Mouse (Mus musculus) gastrocnemius, adult 2 months (tissue): ENCODE results near the gene Rasgrp3. TPM values are rescaled to one million over a fixed set of nuclear protein-coding genes. Genes with fewer than 3 reads are reported as not detected.
"Not testable (repeated sequence)": the region's sequence is repeated elsewhere in the genome, so short reads cannot be mapped to it uniquely, and the experiment has no call there.

Source experiments
- DNase-seq: peaks from one replicate; pipeline ENCODE4 v3.0.0; 2022
- H3K27ac ChIP-seq: fragments of 200-600 bp; 2 replicates; pipeline ENCODE4 v1.8.1; 2022; ENCODE audit warnings: mild to moderate bottlenecking
- H3K4me3 ChIP-seq: fragments of 200-600 bp; 2 replicates; pipeline ENCODE4 v1.8.1; 2022; ENCODE audit warnings: mild to moderate bottlenecking, moderate library complexity
- CTCF ChIP-seq: fragments of 200-600 bp; IDR thresholded peaks from 2 replicates; pipeline ENCODE4 v1.8.1; 2022; ENCODE audit warnings: antibody characterized with exemption, mild to moderate bottlenecking, moderate library complexity
- intact Hi-C: fragments of 180-260 bp; cut with DNase I; formaldehyde crosslinking; loops from one replicate; pipeline ENCODE4 v1.15.1; 2025
- total RNA-seq, 2 experiments: library from RNA; stranded (reverse); gene quantifications; 2 replicates each; pipeline ENCODE4 v1.2.3; 2021

Gene Rasgrp3
- total RNA-seq, 2 experiments from 2014 or later: 31.2 to 52.3 TPM

DNA sequence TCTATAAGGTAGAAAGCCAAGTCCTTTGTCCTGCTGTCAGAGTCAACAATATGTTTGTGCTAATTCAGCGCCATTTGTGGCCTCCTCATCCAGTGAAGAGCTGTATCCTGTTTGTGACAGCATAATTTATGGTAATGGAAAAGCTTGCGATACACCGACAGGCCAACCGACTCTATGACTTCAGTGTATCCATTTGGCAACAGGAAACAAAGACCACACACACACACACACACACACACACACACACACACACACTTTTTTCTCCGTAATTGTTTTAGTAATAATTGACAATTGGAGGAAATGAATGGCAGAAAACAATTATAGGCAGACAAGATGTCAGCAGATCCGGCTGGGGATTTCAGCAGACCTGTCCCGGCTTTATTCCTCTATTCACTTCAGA, 4.9 kb downstream of the Rasgrp3 start:
- Histone ChIP-seq H3K27ac (peak overlapping the region; percentile 92), H3K4me3 (peak overlapping the region; percentile 35)
- intact Hi-C loops: no loop called here
- no peak for TF ChIP-seq CTCF
- DNase-seq: no peak

DNA sequence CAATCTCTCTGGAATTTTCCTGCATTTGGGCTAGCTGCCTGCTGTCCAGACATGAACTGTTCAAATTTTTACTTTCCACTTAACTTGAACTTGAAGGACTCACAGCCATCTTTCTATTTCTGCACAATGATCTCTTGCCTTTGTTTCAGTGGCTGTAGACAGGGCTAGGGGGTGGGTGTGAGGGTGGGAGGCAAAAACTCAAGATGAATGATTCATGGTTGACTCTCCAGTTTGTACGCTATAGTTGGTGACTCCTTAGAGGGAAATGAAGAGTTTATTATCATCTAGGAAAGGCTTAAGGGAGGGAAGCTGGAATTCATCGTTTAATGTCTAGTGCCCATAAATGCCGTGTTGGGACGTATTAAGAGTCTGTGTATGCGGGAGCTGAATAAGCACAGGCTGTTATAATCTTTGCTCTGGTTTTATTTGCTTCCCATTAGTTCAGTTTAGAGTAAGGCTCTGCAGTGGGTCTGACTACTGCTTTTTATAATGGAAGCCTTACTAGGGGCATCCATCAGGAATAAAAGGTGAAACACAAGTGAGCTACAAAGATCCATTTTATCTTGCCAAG, 5.6 kb downstream of the Rasgrp3 start:
- peak overlapping the region; percentile 92 for H3K27ac ChIP-seq
- no peak for TF ChIP-seq CTCF
- no peak for DNase-seq
- intact Hi-C loops: no loop called here
- H3K4me3 ChIP-seq: peak overlapping the region; percentile 35

- H3K4me3 ChIP-seq: no peak overlapping the region
- no peak for TF ChIP-seq CTCF
- no peak for DNase-seq
- H3K27ac ChIP-seq: peak overlapping the region; percentile 92
- intact Hi-C loops: no loop called here
These were observed 6.7 kb downstream of the Rasgrp3 start for GRCm38 (mm10) chr17:75442352-75442751.

DNA sequence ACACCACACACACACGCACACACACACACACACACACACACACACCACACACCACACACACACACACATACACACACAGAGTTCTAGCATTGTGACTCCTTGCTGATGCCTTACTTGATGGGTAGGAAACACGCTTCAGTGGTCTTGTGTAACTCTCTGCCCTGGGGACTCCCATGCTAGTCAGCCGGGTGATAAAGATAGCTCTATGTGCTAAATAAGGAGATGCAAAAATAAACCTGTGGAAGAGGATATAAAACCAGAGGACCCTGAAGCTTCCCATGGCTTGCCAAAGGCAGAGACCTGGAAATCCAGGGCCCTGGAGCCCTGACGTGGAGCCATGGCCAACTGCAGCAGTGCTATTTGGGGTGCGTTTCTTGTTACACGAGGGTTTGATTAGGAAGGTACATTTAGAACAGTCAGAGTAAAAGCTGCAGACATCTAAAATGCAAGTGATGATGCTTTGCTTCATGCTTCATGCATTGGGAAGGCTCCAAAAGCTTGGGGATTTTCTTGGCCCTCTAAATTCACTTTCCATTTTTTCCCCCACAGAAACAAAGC, 7.4 kb downstream of the Rasgrp3 start:
- Histone ChIP-seq H3K27ac (peak overlapping the region; percentile 76), H3K4me3 (peak overlapping the region; percentile 23)
- intact Hi-C loops: no loop called here
- no peak for TF ChIP-seq CTCF
- DNase-seq: peak; percentile 84

GRCm38 (mm10) chr17:75448257-75448656, 12.6 kb downstream of the Rasgrp3 start:
- intact Hi-C loops: no loop called here
- peak; percentile 21; the same call in 1 of the 2 replicates for TF ChIP-seq CTCF
- no peak for DNase-seq
- H3K27ac ChIP-seq: peak overlapping the region; percentile 51
- H3K4me3 ChIP-seq: no peak overlapping the region

DNA sequence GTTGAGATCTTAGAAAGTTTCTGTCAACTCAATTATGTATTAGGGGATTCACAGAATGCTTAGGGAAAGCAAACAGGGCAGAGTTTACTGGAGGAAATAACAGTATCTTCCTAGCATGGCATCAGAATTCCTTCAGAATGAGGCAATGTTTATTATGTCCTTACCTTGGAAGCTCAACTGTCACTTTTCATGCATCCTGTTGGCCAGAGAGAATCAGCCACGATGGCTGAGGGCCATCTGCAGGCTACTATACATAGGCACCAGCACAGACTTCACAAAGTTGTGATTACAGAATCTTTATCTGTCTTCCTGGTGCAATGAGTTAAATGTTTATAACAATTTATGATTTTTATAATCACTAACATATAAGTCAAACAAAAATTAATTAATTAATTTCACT, 13.3 kb downstream of the Rasgrp3 start:
- intact Hi-C loops: no loop called here
- H3K27ac ChIP-seq: peak overlapping the region; percentile 51
- TF ChIP-seq CTCF: no peak
- DNase-seq: no peak
- H3K4me3 ChIP-seq: no peak overlapping the region

- intact Hi-C loops: no loop called here
- peak overlapping the region; percentile 29; the same call in 1 of the 2 replicates for H3K27ac ChIP-seq
- TF ChIP-seq CTCF: no peak
- DNase-seq: no peak
- no peak overlapping the region for H3K4me3 ChIP-seq
These were observed 16.6 kb downstream of the Rasgrp3 start for GRCm38 (mm10) chr17:75452313-75452712.

- TF ChIP-seq CTCF: no peak
- no peak overlapping the region; the same call in 1 of the 2 replicates for H3K27ac ChIP-seq
- no peak overlapping the region for H3K4me3 ChIP-seq
- no peak for DNase-seq
- intact Hi-C loops: no loop called here
These were observed 17.9 kb downstream of the Rasgrp3 start for GRCm38 (mm10) chr17:75453639-75454038.

DNA sequence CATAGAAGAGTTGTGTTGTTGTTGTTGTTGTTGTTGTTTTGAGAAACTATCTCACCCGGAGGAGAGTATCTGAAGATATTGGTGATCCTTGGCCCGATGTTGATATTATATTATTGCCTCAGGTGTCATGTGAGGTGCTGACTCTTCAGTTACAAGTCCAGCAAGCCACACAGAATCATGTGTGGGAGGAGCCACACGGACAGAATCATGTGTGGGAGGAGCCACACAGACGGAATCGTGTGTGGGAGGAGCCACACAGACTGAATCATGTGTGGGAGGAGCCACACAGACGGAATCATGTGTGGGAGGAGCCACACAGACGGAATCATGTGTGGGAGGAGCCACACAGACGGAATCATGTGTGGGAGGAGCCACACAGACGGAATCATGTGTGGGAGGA, 20.4 kb downstream of the Rasgrp3 start:
- DNase-seq: peak; percentile 54
- H3K27ac ChIP-seq: peak overlapping the region; percentile 94
- intact Hi-C loops: not testable (repeated sequence)
- peak overlapping the region; percentile 54 for H3K4me3 ChIP-seq

DNA sequence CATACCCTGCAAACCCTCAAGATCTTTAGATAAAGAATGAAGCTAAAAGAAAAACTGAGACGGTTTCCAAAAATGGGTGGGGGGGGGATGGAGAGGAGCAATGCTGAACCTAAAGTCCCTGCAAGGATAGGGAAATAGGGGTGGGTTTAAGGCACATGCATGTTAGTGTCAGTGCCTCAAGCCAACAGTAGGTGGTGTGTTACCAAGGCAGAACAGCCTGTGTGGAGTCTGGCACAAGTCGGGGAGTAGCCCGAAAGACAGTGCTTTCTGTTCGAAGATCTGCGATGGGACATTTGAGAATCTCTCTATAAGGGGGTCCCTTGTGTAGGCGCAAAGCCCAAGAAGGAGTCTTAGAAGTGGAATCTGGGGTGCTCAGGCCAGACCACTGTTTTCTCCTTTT, 24.9 kb downstream of the Rasgrp3 start:
- peak overlapping the region; percentile 49; the same call in 1 of the 2 replicates for H3K27ac ChIP-seq
- peak; percentile 42 for TF ChIP-seq CTCF
- intact Hi-C loops: loop anchor here (2.0 kb wide), 1 partner anchor 16 kb away; no protein-coding TSS in a partner anchor
- no peak for DNase-seq
- H3K4me3 ChIP-seq: no peak overlapping the region

GRCm38 (mm10) chr17:75461771-75462170, 26.1 kb downstream of the Rasgrp3 start:
- Histone ChIP-seq H3K4me3 (no peak overlapping the region), H3K27ac (peak overlapping the region; percentile 49)
- intact Hi-C loops: loop anchor here (2.0 kb wide), 1 partner anchor 17 kb away; no protein-coding TSS in a partner anchor
- no peak for TF ChIP-seq CTCF
- DNase-seq: no peak

- DNase-seq, intact Hi-C loops, H3K4me3 ChIP-seq: not testable (repeated sequence)
- peak overlapping the region; percentile 96 for H3K27ac ChIP-seq
These were observed 27.5 kb downstream of the Rasgrp3 start for GRCm38 (mm10) chr17:75463223-75463622.

- DNase-seq: no peak
- Histone ChIP-seq H3K4me3 (no peak overlapping the region), H3K27ac (peak overlapping the region; percentile 96)
- TF ChIP-seq CTCF: no peak
- intact Hi-C loops: no loop called here
These were observed 27.9 kb downstream of the Rasgrp3 start for GRCm38 (mm10) chr17:75463645-75464044.
